Mouse (Mus musculus) adrenal gland (tissue): ENCODE results near the gene Foxd3.
"Not testable (repeated sequence)": the region's sequence is repeated elsewhere in the genome, so short reads cannot be mapped to it uniquely, and the experiment has no call there.

Experiments
- intact Hi-C: fragments of 180-260 bp; cut with DNase I; formaldehyde crosslinking; loops from one replicate; pipeline ENCODE4 v1.15.1; 2025
- long read RNA-seq, 2 experiments: library from polyadenylated mRNA; unstranded; transcript quantifications; one replicate each; pipeline ENCODE4 v2.0.0; 2020; ENCODE audit warnings: borderline replicate concordance in 1 of 2; ENCODE audit not compliant: insufficient replicate concordance in 1 of 2

The Foxd3 gene
- long read RNA-seq, experiment 1: 0 reads
- long read RNA-seq, experiment 2: 0 reads

GRCm38 (mm10) chr4:99655937-99656604 lies at the start of gene Foxd3:
Gene Foxd3 (plus strand): TSS chr4:99656299.
- intact Hi-C loops: no loop called here

GRCm38 (mm10) chr4:99612156-99612555 lies 43.9 kb upstream of the Foxd3 start:
- intact Hi-C loops: no loop called here

GRCm38 (mm10) chr4:99612609-99613350 lies 43.3 kb upstream of the Foxd3 start:
- intact Hi-C loops: no loop called here

GRCm38 (mm10) chr4:99626047-99626844 lies 29.9 kb upstream of the Foxd3 start:
- intact Hi-C loops: no loop called here

GRCm38 (mm10) chr4:99627057-99627456 lies 29.0 kb upstream of the Foxd3 start:
- intact Hi-C loops: no loop called here

- intact Hi-C loops: no loop called here
These were observed 20.1 kb upstream of the Foxd3 start for GRCm38 (mm10) chr4:99636038-99636437.

DNA sequence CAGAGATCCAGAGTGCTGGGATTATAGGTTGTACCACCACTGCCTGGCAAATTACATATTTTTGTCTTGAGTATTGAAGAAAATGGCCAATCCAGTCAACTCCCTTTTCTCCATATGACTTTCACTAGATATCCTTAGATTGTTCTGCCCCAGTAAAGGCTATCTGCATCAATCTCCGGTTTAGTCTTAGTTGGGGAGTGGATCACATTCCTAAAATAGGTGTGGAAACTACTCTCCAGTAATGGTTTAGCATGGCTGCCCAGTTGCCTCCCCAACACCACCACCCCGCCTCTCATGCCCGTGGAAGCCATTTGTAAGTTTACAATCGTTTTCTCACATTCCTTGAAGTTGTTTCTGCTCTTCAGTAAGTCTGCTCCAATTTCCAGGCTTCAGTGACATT lies 19.4 kb upstream of the Foxd3 start:
- intact Hi-C loops: no loop called here

DNA sequence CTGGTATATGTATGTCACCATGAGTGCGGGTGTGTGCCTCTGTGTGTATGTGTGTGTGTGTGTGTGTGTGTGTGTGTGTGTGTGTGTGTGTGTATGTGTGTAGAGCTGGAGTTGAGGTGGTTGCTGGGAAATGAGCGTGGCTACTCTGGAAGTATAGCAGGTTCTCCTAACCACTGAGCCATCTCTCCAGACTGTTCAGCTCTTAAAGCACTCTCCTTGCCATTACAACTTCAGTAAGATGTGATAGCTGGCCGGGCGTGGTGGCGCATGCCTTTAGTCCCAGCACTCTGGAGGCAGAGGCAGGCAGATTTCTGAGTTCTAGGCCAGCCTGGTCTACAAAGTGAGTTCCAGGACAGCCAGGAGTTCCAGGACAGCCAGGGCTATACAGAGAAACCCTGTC lies 15.5 kb upstream of the Foxd3 start:
- intact Hi-C loops: not testable (repeated sequence)

DNA sequence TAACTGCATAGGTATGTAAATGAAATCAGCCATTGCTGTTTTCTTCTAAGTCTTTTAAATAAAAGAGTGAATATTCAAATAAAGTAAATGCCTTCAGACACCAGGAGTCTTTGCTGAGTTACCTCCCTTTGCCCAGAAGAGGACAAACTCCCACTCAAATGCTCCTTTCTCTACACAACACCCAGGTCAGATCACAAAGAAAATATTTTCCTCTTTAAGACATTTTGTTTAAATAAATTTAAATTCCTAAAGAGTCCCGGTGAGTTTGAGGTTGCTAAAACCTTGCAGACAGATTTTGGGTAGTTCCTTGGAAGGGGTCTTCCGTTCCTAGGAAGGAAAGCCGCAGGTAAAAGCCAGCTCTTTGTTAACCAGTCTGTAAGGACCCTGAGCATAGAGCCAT lies 14.2 kb upstream of the Foxd3 start:
- intact Hi-C loops: no loop called here

GRCm38 (mm10) chr4:99645560-99645959 lies 10.5 kb upstream of the Foxd3 start:
- intact Hi-C loops: no loop called here

DNA sequence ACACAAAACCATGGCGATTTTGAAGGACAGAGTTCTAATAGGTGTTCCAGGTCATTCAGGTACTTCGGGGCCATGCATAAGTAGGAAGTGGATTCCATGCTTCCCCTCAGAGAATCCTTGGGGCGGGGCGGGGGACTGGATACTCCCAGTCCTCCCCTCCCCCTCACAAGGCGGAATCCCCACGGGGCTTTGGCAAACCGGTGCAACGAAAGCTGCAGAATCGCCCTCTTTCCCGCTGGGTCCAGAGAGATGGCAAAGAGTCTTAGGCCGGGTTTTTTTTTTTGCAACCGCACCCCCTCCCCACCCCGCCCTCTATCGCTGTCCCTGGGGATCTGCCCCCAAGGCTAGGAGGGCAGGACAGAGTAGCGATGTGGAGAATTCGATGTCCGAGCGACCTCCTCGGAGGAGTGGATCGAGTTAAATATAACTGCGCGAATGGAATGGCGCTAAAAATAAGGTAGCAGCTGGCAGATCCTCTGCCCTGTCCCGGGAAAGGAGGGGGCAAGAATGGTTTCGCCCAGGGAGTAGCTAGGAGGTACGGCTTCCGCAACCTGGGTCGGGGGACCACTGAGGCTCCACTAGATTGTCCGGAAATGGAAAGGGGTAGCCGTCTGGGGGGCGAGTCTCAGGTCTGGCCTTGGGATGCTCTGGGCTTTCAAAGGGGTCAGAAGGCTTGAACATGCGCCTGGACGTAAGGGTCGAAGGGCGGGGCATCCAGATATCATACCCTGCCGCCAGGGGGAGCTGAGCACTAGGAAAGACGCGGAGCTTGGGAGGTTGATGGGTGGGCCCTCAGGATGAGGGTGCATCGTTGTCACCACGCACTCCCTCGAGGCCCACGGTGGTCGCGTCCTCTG lies 5.8 kb upstream of the Foxd3 start:
- intact Hi-C loops: no loop called here

DNA sequence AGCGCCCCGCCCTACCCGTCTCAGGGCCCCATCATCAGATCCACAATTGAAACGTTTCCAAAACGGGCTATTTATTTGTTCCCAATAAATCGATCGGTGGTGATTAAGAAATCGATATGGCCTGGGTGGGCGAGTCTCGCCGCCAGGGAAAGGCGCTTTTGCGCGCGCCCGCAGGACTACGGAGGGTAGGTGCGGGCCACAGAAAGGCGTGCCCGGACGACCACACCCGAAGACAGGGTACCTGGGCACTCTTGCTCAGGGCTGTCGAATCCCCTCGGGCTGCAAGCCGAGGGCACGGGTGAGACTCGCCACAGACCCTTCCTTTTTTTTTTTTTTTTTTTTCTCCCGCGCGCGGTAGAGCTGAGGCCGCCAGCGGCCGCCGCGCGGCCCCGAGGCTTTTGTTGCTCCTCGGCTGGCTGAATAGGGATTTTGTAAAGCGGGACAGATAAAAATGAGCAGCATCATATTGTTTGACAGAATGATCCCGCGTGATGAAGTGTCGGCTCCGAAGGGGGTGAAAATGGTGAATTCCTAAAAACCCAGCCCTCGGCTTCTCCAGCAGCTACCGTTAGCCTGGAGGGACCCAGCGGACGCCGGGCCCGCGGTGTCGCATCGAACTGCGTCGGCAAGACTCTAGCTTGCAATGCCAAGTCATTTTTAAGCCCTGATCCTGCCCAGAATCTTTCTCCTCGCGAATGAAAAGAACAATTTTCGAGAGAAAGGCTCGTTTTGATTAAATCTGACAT lies 5.0 kb upstream of the Foxd3 start:
- intact Hi-C loops: no loop called here

DNA sequence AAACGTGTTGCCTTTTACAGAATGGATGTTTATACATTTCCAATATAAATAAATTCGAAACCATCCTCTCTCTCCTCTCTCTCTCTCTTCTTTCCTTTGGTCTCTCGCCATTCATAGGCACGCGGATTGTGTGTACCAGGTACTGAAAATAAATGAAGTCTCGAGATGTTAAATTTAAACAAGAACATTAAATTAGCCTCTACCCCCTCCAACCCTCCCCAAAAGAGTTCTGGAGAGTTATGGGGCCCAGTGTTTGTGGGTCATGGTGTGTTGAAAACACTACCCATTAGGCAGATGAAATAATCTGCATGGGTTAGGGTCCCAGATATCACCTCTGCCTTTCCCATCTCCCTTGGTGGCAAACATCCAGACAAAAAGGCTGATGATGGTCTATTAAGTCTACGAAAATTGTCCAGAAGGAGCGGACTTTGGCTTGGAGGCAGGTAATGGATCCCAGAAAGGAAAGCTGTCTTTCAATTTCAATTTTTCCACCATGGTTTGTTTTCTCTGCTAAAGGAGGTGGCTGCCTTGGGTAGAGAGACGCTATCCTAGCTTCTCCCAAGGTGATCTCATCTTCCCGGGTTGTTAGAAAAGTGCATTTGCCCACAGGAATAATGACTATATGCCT lies 4.2 kb upstream of the Foxd3 start:
- intact Hi-C loops: no loop called here

DNA sequence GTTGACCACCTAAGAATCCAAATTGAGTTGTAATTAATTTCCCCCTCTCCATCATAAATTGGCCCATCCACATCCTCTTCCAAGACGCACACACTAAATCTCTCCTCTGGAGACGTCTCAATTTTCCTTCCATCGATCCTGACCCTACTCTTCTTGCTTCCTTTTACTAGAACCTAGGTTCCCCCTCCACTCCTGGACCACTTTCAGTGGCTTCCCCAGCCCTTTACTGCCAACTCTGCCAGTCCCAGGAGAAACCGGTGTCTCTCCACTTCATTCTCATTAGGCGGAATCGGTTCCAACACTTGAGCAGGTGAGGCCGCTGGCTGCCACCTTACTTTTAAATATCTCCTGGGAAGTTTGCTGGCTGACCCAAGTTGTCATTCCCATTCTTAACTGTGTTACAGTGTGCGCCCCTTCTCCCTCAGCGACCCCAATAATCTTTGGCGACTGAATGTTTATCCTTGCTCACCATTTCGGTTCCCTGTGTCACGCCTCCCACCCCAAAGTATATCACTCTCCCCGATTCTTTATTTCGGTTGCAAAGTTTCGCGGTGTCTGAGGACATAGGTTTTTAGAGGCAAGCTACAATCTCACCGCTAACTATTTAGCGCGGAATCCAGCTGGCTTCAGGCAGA lies 3.4 kb upstream of the Foxd3 start:
- intact Hi-C loops: no loop called here

DNA sequence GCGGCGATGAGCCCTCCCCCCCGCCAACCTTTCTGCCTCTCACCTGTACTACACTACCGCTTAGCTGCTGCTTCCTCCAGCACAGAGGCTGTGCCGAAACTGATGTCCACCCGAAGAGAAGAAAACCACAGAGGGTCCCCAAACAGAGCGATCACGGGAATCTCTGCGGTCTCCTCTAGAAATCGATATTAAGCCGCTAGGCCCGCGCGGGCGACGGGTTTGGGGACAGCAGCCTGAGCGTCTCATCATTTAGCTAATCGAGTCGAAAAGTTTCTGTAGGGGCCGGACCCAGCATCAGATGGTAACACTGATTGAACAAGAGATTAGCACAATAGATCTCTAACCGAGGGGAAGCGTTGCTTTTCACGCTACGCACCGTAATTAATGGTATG lies 2.9 kb upstream of the Foxd3 start:
- intact Hi-C loops: no loop called here

GRCm38 (mm10) chr4:99653608-99654221 lies 2.4 kb upstream of the Foxd3 start:
- intact Hi-C loops: no loop called here

DNA sequence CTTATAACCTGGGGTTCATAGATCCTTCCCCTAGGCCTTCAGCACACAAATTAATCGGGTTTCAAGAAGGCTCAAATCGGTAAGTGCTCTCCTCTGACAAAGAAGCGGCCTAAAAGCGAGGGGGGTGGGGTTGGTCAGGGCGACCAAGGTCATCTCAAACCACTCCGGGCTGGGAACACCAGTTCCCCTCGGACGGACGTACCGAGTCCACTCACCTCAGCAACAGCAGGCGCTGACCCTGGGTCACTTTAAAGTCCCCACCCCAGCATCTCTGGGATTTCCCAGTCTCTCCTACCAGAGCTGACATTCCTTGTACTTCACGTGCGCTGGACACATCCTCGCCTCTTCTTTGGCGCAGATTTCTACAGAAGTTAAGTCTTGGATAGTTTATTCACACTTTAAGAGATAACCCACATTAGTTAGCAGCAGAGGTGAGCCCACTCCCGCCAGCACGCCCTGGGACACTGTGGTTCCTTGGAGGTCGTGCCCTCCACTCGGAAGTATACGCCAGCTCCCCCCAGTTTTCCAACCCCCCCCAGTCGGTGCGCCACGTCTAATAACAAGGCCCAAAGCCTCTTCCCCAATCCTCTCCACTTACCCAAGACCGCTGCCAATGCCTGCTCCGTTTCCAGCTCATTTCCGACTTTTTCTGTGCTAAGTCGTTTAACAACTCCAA lies 1.3 kb upstream of the Foxd3 start:
- intact Hi-C loops: no loop called here

- intact Hi-C loops: no loop called here
These were observed 718 bp downstream of the Foxd3 start for GRCm38 (mm10) chr4:99656605-99657429.
